In the genomic region with DNA sequence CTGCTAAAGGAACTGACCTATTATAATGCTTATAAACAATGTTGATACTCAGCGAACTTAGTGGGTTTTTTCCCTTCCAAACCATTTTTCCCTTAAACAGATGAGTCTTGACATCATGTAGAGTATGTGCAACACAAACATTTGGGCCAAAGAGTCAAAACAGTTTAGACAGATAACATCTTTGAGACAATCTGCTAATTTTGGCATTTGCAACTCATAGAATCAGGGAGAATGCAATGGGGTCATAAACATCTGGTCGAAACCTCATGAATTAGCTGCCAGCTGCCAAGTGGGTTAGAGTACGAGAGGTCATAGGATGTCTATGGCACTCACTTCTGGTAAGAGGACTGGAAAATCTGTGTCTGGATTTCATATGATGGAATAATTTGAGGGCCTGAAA, we compare ENCODE assay signal across 10 mouse cellular contexts.
"Had no signal": no experiment of that assay in that cellular context is flagged by ENCODE, and none has a peak within 500 bp of the region (broad histone marks: within the 10 kb centered on the region; RNA-seq: fewer than 3 reads in every experiment).

No protein-coding gene starts in this region.

- H3K9ac ChIP-seq: limb, embryonic 15.5 days; liver, embryonic 12.5 days; midbrain, embryonic 13.5 days; stomach, embryonic 15.5 days had no signal

- H3K9me3 ChIP-seq: limb, embryonic 15.5 days; liver, embryonic 12.5 days; midbrain, embryonic 13.5 days; stomach, embryonic 15.5 days had no signal

- ATAC-seq: inflammation-experienced regulatory T-cells, adult 6 months; intestine, postnatal 0 days; liver, embryonic 12.5 days; midbrain, embryonic 13.5 days had no signal

- H3K4me1 ChIP-seq: limb, embryonic 15.5 days; liver, embryonic 12.5 days; midbrain, embryonic 13.5 days; stomach, embryonic 15.5 days had no signal

- H3K4me2 ChIP-seq: limb, embryonic 15.5 days; liver, embryonic 12.5 days; midbrain, embryonic 13.5 days; stomach, embryonic 15.5 days had no signal

- H3K27me3 ChIP-seq: limb, embryonic 15.5 days; liver, embryonic 12.5 days; midbrain, embryonic 13.5 days; stomach, embryonic 15.5 days had no signal

- H3K4me3 ChIP-seq: limb, embryonic 15.5 days; liver, embryonic 12.5 days; midbrain, embryonic 13.5 days; stomach, embryonic 15.5 days had no signal

- H3K27ac ChIP-seq: limb, embryonic 15.5 days; liver, embryonic 12.5 days; midbrain, embryonic 13.5 days; stomach, embryonic 15.5 days had no signal

- DNase-seq: kidney, adult 8-10 months; kidney, postnatal 25 days; layer of hippocampus, postnatal 36 days; thymus, postnatal 36 days had no signal

- H3K36me3 ChIP-seq: limb, embryonic 15.5 days; liver, embryonic 12.5 days; midbrain, embryonic 13.5 days; stomach, embryonic 15.5 days had no signal
